Mouse (Mus musculus): Measurements from ENCODE around the gene Akap7.

Akap7 gene

GRCm38 (mm10) chr10:25296657-25297369 lies 10.9 kb downstream of the Akap7 start:
- DNase-seq: peak; percentile 72

GRCm38 (mm10) chr10:25296286-25296656 lies 11.4 kb downstream of the Akap7 start:
- DNase-seq: no peak

DNA sequence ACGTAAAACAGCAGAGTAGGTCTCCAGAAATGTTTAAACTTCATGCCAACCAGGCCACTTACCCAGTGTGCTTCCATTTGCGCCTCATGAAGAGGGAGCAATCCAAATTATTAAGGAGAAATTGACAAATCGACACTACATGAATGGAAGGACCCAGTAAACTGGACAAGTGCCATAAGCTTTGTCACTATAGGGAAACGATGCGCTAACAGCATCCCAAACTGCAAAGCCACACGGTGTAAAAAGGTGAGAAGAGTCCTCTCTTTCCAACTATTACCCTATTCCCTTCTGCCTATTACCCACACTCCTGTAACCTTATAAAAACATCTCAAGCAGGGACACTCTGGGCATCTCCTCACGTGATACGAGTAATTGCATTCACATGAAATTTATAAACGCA lies 11.8 kb downstream of the Akap7 start:
- no peak for DNase-seq

- no peak for DNase-seq
Measured at GRCm38 (mm10) chr10:25294999-25295398, 12.7 kb downstream of the Akap7 start.

GRCm38 (mm10) chr10:25293796-25294195 lies 13.9 kb downstream of the Akap7 start:
- no peak for DNase-seq

GRCm38 (mm10) chr10:25291053-25291452 lies 16.6 kb downstream of the Akap7 start:
- DNase-seq: no peak

DNA sequence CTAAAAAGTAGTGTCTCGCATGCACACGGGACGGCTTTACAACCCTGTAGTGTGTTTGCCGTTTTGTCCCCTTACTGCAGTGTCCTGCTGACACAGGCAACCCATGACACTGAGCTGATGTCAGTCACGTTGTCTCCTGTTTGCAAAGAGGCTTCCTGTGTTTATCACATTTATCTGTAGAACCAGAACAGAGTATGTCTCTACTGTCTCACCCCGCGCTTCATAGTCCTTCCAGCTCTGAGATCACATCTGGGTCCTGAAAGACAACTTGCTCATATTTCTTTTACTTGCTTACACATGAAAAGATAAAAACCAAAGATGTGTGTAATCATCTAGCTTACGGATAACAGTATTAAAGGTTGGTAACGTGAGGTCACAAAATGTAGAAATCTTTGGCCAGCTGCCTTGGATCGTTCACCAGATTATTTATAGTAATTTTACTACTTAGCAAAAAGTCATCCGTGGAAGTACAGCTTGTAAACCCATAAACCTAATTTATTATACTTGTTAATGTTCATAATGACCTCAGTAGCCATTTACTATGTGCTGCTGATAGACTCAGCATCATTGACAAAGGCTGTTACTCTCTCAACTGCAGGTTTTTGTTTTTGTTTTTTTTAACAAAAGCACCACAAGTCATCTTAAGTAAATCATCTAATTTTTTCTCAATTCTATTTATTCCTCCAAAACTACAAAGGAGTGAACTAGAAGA lies 22.4 kb downstream of the Akap7 start:
- DNase-seq: no peak

GRCm38 (mm10) chr10:25284427-25285099 lies 23.1 kb downstream of the Akap7 start:
- DNase-seq: no peak

- DNase-seq: no peak
Measured at GRCm38 (mm10) chr10:25283397-25283796, 24.3 kb downstream of the Akap7 start.

DNA sequence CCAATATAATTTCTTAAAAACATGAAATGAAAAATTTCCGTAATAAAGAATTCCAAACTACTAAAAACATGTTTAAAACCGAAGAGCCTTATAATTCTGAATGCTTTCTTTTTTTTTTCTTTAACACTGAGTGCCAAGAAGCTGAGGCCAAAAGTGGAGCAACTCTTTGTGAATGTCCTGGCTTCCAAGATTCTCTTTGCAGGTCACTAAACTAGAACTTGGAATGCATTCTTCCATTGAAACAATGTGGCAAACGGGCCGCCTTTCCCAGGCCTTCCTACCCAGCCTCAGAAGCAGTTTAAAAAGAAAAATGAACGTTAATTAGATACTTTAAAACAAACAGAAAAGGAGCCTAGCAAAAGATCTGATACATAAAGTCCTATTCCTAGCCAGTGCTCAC lies 27.5 kb downstream of the Akap7 start:
- no peak for DNase-seq

DNA sequence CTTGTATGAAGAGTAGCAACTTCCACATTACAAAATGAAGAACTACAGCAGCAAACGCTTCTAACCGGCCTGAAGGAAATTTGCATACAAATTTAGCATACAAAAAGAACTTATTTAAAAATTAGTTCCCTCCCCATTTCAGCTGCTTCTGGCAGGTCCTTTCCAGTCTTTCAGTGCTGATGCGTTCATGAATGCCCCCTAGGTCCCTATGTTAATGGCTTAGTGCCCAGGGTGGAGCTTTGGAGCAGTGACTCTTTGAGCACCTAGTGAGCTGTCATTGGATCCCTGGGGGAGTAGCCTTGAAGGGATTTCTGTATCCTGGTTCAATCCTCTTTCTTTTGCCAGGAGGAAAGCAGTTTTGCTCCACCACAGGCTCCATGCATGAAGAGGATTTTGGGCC lies 28.3 kb downstream of the Akap7 start:
- DNase-seq: no peak

GRCm38 (mm10) chr10:25275492-25275891 lies 32.2 kb downstream of the Akap7 start:
- no peak for DNase-seq

GRCm38 (mm10) chr10:25274621-25275330 lies 32.9 kb downstream of the Akap7 start:
- no peak for DNase-seq

- DNase-seq: no peak
Measured at GRCm38 (mm10) chr10:25273731-25274130, 33.9 kb downstream of the Akap7 start.

DNA sequence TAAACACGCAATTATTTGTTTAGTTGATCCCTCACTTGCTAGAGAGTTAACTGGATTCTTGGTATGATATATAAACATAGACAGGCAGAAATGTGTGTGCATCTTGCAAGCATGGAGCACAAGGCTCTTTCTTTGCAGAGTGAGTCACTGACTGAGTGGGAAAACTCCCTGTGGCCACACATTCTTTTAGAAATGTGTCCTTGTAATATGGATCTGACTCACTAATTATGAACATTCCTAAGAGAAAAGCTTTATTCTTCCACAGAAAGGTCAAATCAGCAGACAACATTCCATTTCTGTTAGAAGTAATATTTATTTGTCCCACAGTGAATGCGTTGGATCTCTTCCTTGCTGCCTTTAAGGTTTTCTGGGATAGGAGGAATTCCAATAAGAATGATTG lies 35.9 kb downstream of the Akap7 start:
- no peak for DNase-seq

DNA sequence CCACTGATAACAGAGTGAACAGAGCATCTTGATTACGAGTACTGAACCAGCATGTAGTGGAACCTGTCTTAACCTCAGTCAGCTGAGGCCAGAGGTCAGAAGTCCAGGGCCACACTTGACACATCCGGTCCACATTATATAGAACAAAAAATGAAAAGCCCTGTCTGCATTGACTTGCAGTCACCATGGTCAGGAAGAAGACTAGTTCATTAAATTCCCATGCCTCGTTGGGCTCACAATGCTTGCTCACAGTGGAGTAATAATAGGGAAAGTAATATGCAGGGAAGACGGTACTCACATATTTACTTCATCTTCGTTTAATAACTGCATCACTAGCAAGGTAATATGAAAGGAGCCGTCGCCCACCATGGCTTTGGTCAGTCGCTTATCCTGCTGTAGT lies 36.5 kb downstream of the Akap7 start:
- DNase-seq: no peak

GRCm38 (mm10) chr10:25268476-25269351 lies 39.0 kb downstream of the Akap7 start:
- DNase-seq: peak; percentile 50

- no peak for DNase-seq
Measured at GRCm38 (mm10) chr10:25261176-25261575, 46.5 kb downstream of the Akap7 start.

DNA sequence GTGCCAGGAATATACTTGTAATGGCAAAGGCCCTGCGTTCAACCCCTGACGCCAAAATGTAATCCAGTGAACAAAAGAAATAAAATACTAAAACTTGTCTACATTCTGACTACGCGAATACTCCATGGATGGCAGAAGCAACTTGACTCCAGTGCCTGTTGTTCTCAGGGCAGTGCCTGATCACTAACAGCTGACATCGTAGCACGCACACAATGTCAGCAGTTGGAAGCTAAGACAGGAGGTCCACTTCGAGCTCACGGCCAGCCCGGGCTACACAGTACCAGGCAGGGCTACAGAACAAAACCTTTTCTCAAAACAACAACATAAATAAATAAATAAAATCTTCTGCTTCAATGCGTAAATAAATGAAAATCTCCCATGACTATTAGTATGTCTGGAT lies 46.9 kb downstream of the Akap7 start:
- DNase-seq: no peak

GRCm38 (mm10) chr10:25258171-25258570 lies 49.5 kb downstream of the Akap7 start:
- DNase-seq: no peak

DNA sequence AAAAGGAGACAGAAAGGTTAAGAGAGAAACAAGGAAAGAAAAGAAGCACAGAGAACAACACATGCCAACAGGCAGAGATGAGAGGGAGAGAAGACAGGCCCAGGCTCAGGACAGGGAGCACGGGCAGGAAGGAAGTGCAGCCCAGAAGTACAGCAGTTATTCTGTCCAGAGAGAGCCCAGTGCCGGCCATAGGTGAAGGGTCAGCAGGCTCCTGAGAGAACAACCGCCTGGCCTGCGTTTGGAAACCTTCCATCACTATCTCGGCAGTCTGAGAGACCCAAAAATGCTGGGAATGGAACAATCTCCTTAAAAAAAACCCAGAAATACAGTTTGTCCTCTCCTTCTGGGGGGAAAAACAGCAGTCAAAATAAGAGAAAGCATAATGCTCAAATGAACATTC lies 50.2 kb downstream of the Akap7 start:
- no peak for DNase-seq

GRCm38 (mm10) chr10:25253474-25253873 lies 54.2 kb downstream of the Akap7 start:
- no peak for DNase-seq

Data from thymus, postnatal 14 days (tissue).